Mouse (Mus musculus): ENCODE data around the gene Jmjd6. TPM values are rescaled to one million over a fixed set of nuclear protein-coding genes. Genes with fewer than 3 reads are reported as not detected.
A peak's percentile ranks its signal among the peaks of the same experiment; 100 is the strongest.

Jmjd6 gene
- polyA plus RNA-seq, 2 experiments = 14.8 to 24.7 TPM

- DNase-seq (ENCODE audit: low read depth in 3 of 3, low spot score in 3 of 3) = no peak
- no peak for ATAC-seq (ENCODE audit: insufficient read depth)
- no peak overlapping the region for H3K4me2 ChIP-seq (ENCODE audit: low read depth)
- H3K4me3 ChIP-seq (ENCODE audit: insufficient read depth in 1 of 2, low read depth in 2 of 2, low read length in 2 of 2) = no peak overlapping the region
- H3K36me3 ChIP-seq (replicated peaks; ENCODE audit: control insufficient read depth, insufficient read depth, low read depth) = peaks cover 8% of the 10 kb centered on the region; the same call in 1 of the 2 replicates
- no peak for TF ChIP-seq EP300 (IDR thresholded peaks at IDR 0.05; ENCODE audit: low read depth)
- TF ChIP-seq CTCF (IDR thresholded peaks at IDR 0.05; ENCODE audit: low read depth) = no peak
- H3K9me3 ChIP-seq (ENCODE audit: control insufficient read depth, low read length) = no peaks in the 10 kb centered on the region
- WGBS (ENCODE audit: insufficient replicate concordance) = 64% methylated on average over 10 of the region's 10 CpGs
- H3K27ac ChIP-seq = no peak overlapping the region
- no peak overlapping the region for H3K9ac ChIP-seq (replicated peaks)
- no peaks in the 10 kb centered on the region for H3K4me1 ChIP-seq (replicated peaks; ENCODE audit: control insufficient read depth in 2 of 2, insufficient read depth in 2 of 2, low read length in 1 of 2)
- H3K27me3 ChIP-seq (ENCODE audit: control insufficient read depth, insufficient read depth, low read length) = no peaks in the 10 kb centered on the region
Observed at GRCm38 (mm10) chr11:116864444-116864843, 21.2 kb upstream of the Jmjd6 start.

- H3K9ac ChIP-seq (replicated peaks) = no peak overlapping the region
- DNase-seq (ENCODE audit: low read depth in 3 of 3, low spot score in 3 of 3) = no peak
- no peak for ATAC-seq (ENCODE audit: insufficient read depth)
- TF ChIP-seq CTCF (IDR thresholded peaks at IDR 0.05; ENCODE audit: low read depth) (no peak), EP300 (IDR thresholded peaks at IDR 0.05; ENCODE audit: low read depth) (no peak)
- 63% methylated on average over 12 of the region's 12 CpGs for WGBS (ENCODE audit: insufficient replicate concordance)
- no peaks in the 10 kb centered on the region for H3K27me3 ChIP-seq (ENCODE audit: control insufficient read depth, insufficient read depth, low read length)
- H3K36me3 ChIP-seq (replicated peaks; ENCODE audit: control insufficient read depth, insufficient read depth, low read depth) = 0 out of 2 replicates have a peak, but pooled peaks cover 5% of the 10 kb centered on the region
- no peak overlapping the region for H3K27ac ChIP-seq
- H3K4me3 ChIP-seq (ENCODE audit: insufficient read depth in 1 of 2, low read depth in 2 of 2, low read length in 2 of 2) = no peak overlapping the region
- H3K9me3 ChIP-seq (ENCODE audit: control insufficient read depth, low read length) = no peaks in the 10 kb centered on the region
- no peak overlapping the region for H3K4me2 ChIP-seq (ENCODE audit: low read depth)
- H3K4me1 ChIP-seq (replicated peaks; ENCODE audit: control insufficient read depth in 2 of 2, insufficient read depth in 2 of 2, low read length in 1 of 2) = peaks cover 7 to 8% of the 10 kb centered on the region in 2 experiments; a peak in 3 of 4 replicates
Observed at GRCm38 (mm10) chr11:116857183-116857850, 14.1 kb upstream of the Jmjd6 start.

GRCm38 (mm10) chr11:116854279-116854678 lies 11.0 kb upstream of the Jmjd6 start:
- no peak for ATAC-seq (ENCODE audit: insufficient read depth)
- Histone ChIP-seq H3K4me3 (ENCODE audit: insufficient read depth in 1 of 2, low read depth in 2 of 2, low read length in 2 of 2) (peak overlapping the region; percentile 70 to 88), H3K9ac (replicated peaks) (peak overlapping the region; percentile 69), H3K9me3 (ENCODE audit: control insufficient read depth, low read length) (no peaks in the 10 kb centered on the region), H3K4me1 (replicated peaks; ENCODE audit: control insufficient read depth in 2 of 2, insufficient read depth in 2 of 2, low read length in 1 of 2) (peaks cover 8 to 9% of the 10 kb centered on the region in 2 experiments; a peak in 3 of 4 replicates), H3K27me3 (ENCODE audit: control insufficient read depth, insufficient read depth, low read length) (no peaks in the 10 kb centered on the region), H3K4me2 (ENCODE audit: low read depth) (peak overlapping the region; percentile 95), H3K36me3 (replicated peaks; ENCODE audit: control insufficient read depth, insufficient read depth, low read depth) (peaks cover 26% of the 10 kb centered on the region), H3K27ac (peak overlapping the region; percentile 79; the same call in 1 of the 2 replicates)
- no peak for DNase-seq (ENCODE audit: low read depth in 3 of 3, low spot score in 3 of 3)
- 16% methylated on average over 10 of the region's 10 CpGs for WGBS (ENCODE audit: insufficient replicate concordance)
- no peak for TF ChIP-seq EP300 (IDR thresholded peaks at IDR 0.05; ENCODE audit: low read depth)
- TF ChIP-seq CTCF (IDR thresholded peaks at IDR 0.05; ENCODE audit: low read depth) = no peak

- Histone ChIP-seq H3K9ac (replicated peaks) (peak overlapping the region; percentile 69), H3K36me3 (replicated peaks; ENCODE audit: control insufficient read depth, insufficient read depth, low read depth) (peaks cover 34% of the 10 kb centered on the region), H3K4me2 (ENCODE audit: low read depth) (peak overlapping the region; percentile 95), H3K4me3 (ENCODE audit: insufficient read depth in 1 of 2, low read depth in 2 of 2, low read length in 2 of 2) (peak overlapping the region; percentile 70 to 88), H3K9me3 (ENCODE audit: control insufficient read depth, low read length) (no peaks in the 10 kb centered on the region), H3K4me1 (replicated peaks; ENCODE audit: control insufficient read depth in 2 of 2, insufficient read depth in 2 of 2, low read length in 1 of 2) (peaks cover 8 to 9% of the 10 kb centered on the region in 2 experiments; a peak in 3 of 4 replicates), H3K27ac (peak overlapping the region; percentile 79), H3K27me3 (ENCODE audit: control insufficient read depth, insufficient read depth, low read length) (no peaks in the 10 kb centered on the region)
- peak; percentile 84 for ATAC-seq (ENCODE audit: insufficient read depth)
- under 1% methylated on average over 36 of the region's 36 CpGs for WGBS (ENCODE audit: insufficient replicate concordance)
- DNase-seq (ENCODE audit: low read depth in 3 of 3, low spot score in 3 of 3) = peak; percentile 84 to 90 (median 85)
- peak; percentile 71 for TF ChIP-seq EP300 (IDR thresholded peaks at IDR 0.05; ENCODE audit: low read depth)
- TF ChIP-seq CTCF (IDR thresholded peaks at IDR 0.05; ENCODE audit: low read depth) = no peak
Observed at GRCm38 (mm10) chr11:116853512-116853928, 10.3 kb upstream of the Jmjd6 start.

- DNase-seq (ENCODE audit: low read depth in 3 of 3, low spot score in 3 of 3) = peak; percentile 88 to 91 (median 89)
- H3K9me3 ChIP-seq (ENCODE audit: control insufficient read depth, low read length) = no peaks in the 10 kb centered on the region
- peak within 1 kb of the TSS; percentile 70 to 88 for H3K4me3 ChIP-seq (ENCODE audit: insufficient read depth in 1 of 2, low read depth in 2 of 2, low read length in 2 of 2)
- peaks cover 8 to 9% of the 10 kb centered on the region in 2 experiments; a peak in 3 of 4 replicates for H3K4me1 ChIP-seq (replicated peaks; ENCODE audit: control insufficient read depth in 2 of 2, insufficient read depth in 2 of 2, low read length in 1 of 2)
- H3K9ac ChIP-seq (replicated peaks) = peak within 1 kb of the TSS; percentile 96
- no peak for TF ChIP-seq EP300 (IDR thresholded peaks at IDR 0.05; ENCODE audit: low read depth)
- 0 out of 2 replicates have a peak, but pooled peaks have one; percentile 3 for TF ChIP-seq CTCF (IDR thresholded peaks at IDR 0.05; ENCODE audit: low read depth)
- no peaks in the 10 kb centered on the region for H3K27me3 ChIP-seq (ENCODE audit: control insufficient read depth, insufficient read depth, low read length)
- peak within 1 kb of the TSS; percentile 82 for H3K27ac ChIP-seq
- peak within 1 kb of the TSS; percentile 95 for H3K4me2 ChIP-seq (ENCODE audit: low read depth)
- under 1% methylated on average over 73 of the region's 74 CpGs for WGBS (ENCODE audit: insufficient replicate concordance)
- ATAC-seq (ENCODE audit: insufficient read depth) = peak; percentile 84
- peaks cover 39% of the 10 kb centered on the region for H3K36me3 ChIP-seq (replicated peaks; ENCODE audit: control insufficient read depth, insufficient read depth, low read depth)
Observed at GRCm38 (mm10) chr11:116852891-116853511, 9.8 kb upstream of the Jmjd6 start, which contains the start of gene Srsf2. TSS of gene Srsf2 (minus strand) at chr11:116853094.
